Mouse (Mus musculus) retina, postnatal 7 days (tissue): ENCODE results near the gene Gan.

Experiments used
- DNase-seq: peaks from one replicate; pipeline ENCODE4 v3.0.0-alpha.2; 2012; ENCODE audit warnings: low read depth, low spot score

Gene Gan

DNA sequence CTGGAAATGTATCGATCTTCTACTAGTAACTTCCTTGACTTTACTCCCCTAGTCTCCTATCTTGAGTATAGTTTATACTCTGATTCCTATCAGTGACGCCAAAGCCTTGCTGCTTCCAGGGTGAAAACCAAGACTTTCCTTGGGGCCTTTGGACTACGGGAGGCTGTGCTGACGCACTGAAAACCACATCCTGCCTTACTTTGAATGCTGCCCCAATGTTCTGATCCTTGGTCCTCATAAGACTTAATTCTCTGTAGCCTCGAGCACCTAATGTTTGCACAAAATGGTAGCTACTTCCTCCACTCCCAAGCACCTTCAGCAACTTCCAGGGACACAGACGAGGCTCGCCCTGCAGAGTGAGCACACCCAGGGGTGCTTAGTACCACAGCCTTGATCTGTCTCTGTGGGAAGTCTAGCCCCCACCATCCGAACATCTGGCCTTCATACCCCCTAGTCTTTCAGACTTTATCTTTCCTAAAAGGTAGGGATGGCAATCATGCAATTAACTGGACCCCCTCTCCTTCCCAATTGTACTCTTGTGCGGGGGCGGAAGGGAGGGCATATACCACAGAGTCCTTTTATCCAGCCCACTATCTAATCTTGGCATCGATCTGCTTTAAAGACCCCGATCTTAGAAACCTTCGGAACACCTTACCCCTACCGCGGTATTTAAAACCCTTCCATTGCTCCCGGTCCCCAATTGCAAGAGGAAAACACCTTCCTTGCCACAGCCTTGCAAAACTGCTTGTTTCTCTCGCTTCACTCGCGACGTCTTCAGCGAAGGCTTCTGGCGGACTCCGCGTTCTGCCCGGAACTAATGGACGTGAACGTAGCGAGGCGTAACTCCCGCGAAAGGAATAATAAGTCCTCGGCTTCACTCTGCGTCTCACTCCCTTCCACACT lies 818 bp upstream of the Gan start:
- DNase-seq: no peak

DNA sequence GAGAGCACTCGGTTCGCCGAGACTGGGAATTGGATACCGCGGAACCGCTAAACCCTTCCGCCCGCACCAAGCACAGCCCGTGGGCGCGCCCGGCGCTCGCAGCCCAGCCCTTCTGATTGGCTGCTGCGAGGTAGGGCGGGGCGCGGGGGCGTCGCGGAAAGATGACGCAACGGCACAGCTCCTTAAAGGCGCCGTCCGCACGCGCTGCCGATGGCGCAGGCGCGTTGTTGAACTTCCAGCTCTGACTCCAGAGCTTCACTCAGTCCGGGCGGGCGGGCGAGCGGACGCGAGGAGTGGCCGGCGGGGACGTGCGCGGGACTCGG lies 205 bp upstream of the Gan start:
- peak; percentile 96 for DNase-seq

DNA sequence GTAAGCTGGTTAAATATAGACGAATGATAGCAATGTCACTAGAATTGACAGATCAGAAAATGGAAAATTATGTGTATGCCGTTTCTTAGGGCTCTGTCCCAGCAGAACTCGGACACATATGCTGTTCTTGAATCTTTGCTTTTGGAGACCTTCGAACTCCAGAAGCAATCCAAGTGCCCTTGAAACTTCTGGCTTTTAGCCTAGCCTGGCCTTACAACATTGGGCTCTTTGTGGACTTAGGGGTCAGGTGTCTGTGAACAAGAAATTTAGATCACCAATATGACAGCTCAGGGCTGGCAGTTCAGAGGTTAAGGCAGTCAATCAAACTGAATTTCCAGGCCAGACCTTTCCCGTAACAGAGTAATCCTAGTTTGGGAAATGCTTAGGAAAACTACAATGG lies 1.1 kb downstream of the Gan start:
- no peak for DNase-seq

DNA sequence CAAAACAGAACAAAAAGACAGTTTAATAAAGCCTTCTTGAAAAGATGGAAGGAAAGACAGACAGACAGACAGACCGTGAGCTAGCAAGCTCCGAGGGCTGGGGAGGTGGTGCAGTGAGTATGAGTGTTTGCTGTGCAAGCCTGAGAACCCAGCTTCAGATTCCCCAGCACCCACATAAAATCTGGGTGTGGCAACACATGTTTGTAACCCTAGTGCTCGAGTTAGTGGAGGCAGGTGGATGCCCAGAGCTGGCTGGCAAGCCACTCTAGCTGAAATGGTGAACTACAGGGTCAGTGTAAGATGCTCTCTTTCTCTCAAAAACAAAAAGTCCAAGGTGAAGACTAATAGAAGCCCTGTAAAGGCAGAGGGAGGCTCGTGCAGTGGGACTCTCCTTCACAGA lies 7.0 kb downstream of the Gan start:
- DNase-seq: no peak

DNA sequence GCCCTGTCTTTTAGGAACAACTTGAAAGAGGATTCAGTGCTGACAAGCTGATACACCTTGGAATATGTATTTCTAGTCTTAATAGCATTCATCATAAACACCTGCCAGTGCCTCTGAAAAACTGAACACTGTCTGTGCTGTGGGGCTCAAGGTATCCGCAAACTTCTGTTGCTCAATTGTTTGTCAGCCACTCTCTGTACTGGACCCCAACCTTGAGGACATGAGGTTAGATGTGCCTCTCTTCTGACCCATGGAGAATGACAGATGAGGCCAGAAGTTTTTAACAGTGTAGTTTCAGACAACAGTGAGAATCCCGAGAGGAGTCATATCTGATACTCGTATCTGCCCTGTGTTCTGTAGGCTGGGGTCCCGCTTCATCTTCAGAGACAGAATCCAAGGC lies 7.6 kb downstream of the Gan start:
- no peak for DNase-seq

DNA sequence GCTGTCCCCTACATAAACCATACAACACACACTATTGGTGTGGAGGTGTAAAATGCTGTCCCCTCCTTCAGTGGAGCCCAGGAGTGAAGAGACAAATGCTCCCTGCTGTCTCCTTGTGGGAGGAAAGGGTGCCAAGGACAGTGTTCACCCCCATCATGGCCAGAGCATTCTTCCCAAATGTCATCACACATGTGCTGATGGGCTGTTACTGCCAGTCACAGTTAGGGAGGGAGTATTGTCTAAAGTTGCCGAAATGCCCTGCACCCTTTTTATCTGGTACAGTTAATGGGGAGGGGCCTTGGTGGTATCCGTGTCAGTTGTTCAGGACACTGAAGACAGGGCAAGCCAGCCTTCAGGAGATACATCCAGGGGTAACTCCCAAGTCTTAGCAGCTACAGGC lies 8.6 kb downstream of the Gan start:
- no peak for DNase-seq

DNA sequence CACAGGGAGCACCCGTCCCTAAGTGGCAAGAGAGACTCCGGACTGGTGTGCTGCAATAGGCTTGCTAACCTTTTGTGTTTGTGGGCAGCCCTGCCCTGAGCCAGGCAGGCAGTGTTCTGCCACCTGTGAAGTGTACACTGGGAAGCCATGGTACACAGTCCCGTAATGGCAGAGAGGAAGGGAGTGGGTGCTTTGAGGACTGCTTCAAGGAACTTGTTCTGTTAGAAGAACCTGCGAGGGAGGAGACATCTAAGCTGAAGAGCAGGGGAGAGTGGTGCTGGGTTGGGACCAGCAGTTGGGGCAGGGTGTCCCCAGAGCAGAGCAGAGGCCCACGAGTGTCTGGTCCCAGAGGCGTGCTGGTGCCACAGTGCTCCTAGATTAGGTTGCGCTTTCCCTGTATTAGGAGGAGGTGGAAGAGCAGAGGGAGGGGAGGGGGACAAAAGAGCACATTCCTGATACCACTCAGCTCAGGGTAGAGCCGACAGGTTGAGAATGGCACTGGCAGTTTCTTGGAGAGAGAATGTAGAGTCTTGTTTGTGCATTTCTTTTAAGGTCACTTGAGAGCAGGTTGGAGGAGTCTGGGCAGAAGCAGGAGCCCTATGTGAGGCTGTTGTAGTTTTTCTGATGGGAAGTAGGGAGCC lies 9.4 kb downstream of the Gan start:
- DNase-seq: no peak

DNA sequence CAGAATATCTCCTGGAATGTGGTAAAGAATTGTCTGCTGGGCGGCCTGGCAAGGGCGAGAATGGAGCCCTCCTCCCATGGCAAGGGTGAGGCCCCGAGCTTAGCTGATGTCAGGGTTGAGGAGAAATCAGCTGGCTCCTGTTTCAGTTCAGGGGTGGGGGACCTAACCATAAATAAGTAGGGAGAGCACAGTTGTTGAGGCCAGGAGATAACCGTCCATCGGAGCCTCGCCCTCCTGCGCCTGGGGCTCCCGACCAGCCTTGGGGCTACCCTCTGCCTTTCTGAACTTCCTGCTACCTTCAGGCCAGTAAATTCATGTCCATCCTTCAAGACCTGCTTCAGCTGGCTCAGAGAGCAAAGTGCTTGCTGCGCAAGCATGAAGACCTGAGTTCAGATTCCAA lies 10.4 kb downstream of the Gan start:
- DNase-seq: no peak

DNA sequence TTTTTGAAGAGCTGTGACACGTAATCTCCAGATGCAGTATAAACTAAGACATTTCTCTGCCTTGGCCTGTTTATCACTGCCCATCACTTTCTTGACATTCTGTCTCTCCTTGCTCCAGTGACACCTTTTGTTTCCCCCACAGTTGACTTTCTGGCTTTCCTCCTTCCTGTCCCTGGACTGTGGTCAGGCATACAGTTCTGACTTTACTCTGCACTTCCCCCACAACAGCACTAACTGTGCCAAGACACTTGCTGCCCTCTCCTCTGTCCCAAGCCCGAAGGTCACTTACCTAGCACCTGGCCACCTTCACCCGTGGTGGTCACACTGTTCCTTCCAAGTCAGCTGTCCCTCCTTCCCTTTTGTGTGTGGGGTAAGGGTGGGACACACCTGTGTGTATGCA lies 13.9 kb downstream of the Gan start:
- DNase-seq: no peak

DNA sequence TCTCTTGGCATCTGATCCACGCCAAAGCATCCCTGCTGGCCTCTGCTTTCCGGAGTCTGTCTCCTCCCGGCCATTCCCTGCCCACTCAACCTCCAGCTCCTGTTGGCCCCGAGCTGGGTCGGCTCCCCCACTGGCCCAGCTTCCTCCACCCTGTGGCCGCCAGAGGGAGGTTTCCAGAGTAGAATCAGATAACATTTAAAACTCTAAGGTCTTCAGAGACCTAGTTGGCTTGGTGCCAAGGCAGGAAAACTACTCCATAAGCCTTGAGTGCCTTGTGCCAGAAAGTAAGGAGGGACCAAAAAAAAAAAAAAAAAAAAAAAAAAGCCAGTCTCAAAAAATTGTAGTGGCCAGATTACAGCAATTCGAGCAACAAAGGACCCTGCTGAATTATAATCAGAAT lies 15.0 kb downstream of the Gan start:
- no peak for DNase-seq

DNA sequence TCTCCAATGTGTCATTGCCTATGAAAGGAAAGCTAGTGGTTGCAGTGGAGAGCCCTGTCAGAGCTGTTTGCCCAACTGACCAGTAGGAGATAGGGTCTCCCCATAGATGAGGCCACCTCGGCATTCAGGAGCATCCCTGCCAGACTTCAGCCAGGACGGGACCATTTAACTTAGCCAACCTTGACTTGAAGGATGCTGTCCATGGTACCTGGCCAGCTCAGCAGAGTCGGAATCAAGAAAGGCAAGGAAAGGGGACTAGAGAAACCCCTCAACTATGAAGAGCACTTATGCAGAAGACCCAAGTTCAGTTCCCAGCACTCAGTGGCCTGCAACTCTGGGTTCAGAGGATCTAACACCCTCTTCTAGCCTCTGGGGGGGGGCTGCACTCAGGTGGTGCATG lies 15.8 kb downstream of the Gan start:
- DNase-seq: no peak

DNA sequence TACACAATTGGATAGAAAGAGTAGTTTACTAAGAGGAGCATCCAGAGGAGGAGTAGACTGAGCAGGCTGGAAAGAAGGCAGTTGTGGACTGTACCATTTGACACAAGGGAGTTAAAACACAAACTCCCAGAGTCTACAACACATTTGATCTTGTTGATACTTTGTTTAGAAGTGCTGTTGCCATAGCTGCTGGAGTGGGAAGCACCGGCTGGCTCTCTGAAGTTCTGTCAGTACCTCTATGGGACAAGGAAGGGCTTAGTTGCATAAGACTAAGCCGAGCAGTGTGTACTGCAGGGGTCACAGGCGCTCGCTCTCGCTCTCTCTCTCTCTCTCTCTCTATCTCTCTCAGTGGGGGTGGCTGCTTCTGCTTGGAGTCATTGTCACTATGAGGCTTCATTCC lies 16.6 kb downstream of the Gan start:
- DNase-seq: no peak

DNA sequence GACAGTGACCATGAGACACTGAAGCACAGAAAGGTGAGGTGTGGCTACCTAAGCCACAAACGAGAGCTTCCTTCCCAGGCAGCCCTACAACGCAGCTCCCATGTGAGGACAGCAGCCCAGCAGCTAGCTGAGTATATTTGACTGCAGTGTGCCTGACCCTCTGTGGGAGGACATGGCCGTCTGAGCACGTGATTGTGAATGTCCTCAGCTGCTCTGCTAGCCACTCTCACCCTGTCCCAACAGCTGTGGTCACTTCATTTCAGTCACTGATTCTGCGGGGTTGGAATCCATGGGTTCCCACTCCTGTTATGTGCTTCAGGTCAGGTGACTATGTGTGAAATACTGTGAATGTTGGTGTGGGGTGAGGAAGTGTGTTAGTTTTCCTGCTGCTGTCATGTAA lies 18.4 kb downstream of the Gan start:
- no peak for DNase-seq

DNA sequence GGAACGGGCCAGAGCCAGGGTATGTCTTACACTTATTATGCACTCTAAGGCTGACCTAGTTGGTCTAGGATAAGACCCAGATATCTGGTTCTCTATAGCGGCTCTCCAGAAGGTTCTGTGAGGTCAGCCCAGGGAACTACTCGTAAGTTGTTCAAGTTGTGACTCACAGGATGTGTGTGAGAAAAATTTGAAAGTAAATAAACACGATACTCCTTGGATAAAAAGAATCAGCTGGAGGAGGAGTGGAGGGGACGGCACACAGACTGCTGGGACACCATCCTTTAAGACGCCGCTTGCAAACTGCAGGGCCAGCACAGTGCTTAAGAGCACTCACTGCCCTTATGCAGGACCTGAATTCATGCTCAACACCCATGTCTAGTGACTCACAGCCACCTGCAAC lies 19.3 kb downstream of the Gan start:
- no peak for DNase-seq

DNA sequence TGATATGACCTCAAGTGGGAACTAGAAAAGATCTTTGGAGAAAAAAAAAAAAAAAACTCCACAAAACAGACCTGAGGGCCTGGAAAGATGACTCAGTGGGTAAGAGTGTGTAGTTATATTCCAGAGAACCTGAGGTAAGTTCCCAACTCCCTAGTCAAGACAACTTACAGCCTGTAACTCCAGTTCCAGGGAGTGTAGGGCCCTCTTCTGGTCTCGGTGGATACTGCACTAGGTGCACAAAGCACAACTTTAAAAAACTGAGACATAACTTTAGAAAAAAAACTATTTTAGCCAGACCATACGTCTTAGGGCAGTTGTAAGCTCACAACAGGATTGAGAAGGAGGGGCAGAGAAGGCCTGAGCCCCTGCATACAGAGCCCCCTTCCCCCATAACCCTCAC lies 20.1 kb downstream of the Gan start:
- DNase-seq: no peak

DNA sequence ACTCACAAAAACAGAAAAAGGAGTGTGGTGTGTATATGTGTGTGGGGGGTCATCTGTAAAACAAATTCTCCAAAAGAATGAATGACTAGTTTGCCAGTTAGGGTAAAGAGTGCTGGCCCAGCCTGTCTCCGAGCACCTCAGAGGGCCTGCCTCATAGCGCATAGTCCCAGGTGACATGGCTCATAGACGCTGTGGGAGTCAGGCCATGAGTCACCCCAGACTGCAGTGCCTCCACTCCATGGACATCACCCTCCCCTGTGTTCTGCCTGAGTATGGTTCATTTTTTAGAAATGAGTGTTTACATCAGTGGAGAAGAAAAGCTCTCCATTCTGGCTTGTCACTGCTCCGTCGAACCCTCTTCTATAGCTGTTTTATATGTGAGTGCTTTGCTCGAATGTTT lies 20.7 kb downstream of the Gan start:
- no peak for DNase-seq

DNA sequence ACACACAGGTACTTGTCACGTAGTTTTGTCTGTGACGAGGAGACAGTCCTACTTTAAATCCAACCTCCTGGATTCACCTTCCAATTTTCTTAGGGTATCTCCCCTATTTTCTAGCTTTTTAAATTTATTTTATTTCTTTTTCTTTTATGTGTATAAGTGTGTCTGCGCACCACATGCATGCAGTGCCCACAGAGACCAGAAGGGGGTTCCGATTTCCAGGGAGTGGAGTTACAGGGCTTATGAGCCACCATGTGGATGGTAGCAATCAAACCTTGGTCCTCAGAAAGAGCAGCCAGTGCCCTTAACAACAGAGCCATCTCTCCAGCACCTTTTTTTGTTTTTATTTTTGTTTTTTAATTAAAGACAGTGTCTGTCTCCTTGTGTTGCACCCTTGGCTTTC lies 24.8 kb downstream of the Gan start:
- no peak for DNase-seq

DNA sequence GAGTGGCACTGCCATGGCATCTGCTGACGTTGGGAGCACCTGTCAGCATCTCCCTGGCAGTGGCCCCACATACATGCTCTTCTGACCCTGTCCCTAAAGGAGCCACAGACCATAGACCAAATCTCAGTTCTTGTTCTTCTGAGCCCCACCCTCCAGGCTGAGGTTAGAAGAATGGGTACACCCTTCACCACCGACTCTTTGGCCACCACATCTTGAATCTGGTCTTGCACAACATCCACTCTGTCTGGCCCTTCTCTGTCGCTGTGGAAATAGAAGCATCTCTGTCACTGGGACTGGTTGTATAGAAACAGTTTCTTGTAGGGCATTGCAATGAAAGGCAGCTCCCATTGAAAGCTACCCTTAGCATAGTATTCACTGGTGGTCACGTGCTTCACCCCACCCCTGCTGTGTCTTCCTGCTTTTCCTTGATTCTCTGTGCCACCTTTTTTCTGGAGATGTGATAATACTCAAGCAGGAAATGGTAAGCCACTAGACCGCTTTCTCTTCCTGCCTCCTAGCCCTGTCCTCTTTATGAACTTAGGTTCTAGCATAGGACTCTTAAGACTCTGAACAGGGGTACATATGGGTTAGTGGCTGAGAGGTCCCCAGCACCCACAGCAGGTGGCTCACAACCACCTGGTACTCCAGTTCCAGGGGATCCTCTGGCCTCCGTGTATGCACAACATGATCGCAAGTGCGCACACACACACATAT lies 25.9 kb downstream of the Gan start:
- no peak for DNase-seq

DNA sequence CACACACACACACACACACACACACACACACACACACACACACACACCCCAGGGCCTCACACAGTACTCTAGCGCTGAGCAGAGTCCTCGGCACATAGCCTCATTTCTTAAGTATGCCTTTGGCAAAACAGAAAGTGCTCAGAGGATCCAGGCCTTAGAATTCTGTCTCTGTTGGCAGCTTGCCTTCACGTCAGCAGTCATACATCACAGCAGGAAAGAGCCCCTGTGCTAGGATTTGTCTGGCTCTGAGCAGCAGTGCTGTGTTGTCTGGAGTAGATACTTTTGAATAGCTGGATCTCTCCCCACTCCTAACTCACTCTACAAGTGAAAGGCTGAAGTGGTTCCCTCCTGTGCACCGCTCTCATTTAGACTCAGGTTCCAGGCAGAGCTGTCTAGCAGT lies 36.4 kb downstream of the Gan start:
- DNase-seq: no peak

DNA sequence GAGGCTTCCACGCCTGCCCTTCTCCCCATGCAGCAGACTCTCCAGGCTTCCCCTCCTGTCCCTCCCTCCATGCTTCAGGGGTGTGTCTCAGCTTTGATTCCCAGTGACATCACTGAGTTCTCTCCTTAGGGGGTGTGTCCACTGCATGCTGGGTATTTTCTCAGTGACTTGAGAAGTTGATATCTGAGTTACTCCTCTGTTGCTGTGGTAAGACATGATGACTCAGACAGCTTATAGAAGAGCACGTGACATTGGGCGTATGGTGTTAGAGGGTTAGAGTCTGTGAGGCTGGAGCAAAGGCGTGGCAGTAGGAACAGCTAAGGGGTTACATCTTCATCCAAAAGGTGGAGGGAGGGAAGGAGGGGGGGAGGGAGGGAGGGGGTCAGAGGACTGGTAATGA lies 38.7 kb downstream of the Gan start:
- DNase-seq: no peak

DNA sequence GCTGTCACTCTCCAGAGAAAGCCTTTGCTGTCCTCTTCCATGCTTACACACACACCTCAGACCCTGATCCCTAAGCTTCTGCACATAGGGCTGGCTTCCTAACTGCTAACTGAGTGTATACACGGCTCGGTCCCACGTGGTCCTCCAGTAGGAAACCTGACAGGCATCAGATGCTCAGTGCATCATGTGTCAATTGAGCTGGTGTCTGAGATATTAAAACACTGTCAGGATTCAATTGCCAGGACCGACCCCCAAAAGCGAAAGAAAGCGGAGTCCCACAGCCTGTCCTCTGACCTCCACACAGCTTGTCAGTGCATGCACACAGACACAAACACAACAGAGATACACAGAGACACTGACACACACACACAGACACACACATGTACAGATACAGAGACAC lies 39.6 kb downstream of the Gan start:
- no peak for DNase-seq

DNA sequence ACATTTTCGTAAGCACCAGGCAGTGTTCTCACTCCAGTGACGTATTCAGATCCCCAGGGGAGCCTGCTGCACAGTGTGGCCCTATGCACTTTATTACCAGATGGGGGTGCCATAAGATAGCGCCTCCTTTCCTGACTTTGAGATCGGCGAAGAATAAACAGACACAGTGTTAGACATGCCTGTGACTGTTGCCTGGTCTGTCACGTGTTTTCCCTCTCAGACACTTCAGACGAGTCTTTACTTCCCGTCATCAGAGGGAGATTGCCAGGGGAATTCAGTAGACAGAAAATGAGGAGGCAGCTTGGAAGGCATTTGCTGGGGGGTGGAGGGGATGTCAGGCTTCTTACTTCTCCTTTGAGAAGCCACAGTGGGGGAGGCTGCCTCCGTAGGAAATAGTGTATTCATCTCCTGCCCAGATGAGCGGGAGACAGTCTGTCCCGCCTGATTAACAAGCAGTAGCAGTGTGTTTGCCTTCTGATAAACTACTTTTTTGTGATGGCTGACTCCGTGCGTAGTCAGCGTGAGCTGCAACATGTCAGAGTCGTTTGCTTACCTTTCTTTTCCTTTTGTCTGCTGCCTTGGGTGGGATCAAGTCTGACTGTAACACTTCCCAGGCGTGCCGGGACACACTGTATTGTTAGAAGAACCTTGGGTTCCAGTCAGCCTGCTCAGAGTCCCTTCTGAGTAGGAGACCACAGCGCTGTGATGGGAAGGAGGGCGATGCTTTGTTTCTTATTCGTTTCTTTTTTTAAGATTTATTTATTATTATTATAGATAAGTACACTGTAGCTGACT lies 40.4 kb downstream of the Gan start:
- DNase-seq: peak; percentile 9
